Mouse (Mus musculus) CH12.LX (cell line): ENCODE results near the gene Grb2. TPM values are rescaled to one million over a fixed set of nuclear protein-coding genes. Genes with fewer than 3 reads are reported as not detected.
"Not testable (repeated sequence)": the region's sequence is repeated elsewhere in the genome, so short reads cannot be mapped to it uniquely, and the experiment has no call there.

ENCODE experiments used
- DNase-seq: peaks from one replicate; pipeline ENCODE4 v3.0.0-alpha.2; 2013; ENCODE audit errors: extremely low read depth
- H3K27ac ChIP-seq: 2 replicates; pipeline ENCODE4 v1.5.1; 2012; ENCODE audit warnings: low read depth, mild to moderate bottlenecking, control low read depth, moderate library complexity; ENCODE audit not compliant: insufficient read depth
- H3K27me3 ChIP-seq: replicated peaks from 2 replicates; pipeline ENCODE3; 2012; ENCODE audit warnings: inconsistent platforms
- H3K36me3 ChIP-seq, 2 experiments: replicated peaks in 1 of 2; 2 replicates each; pipeline versions ENCODE3 to v1.6.1; 2012; ENCODE audit warnings: inconsistent platforms in 1 of 2, low read length in 1 of 2, mild to moderate bottlenecking in 1 of 2, mixed read lengths in 1 of 2, moderate library complexity in 1 of 2; ENCODE audit not compliant: control insufficient read depth in 1 of 2, insufficient read depth in 1 of 2
- H3K4me1 ChIP-seq, 2 experiments: 2 replicates each; pipeline ENCODE4 v1.6.1; 2012; ENCODE audit warnings: inconsistent platforms in 1 of 2, moderate library complexity in 1 of 2; ENCODE audit not compliant: insufficient read depth in 2 of 2, control insufficient read depth in 1 of 2
- H3K4me2 ChIP-seq: 2 replicates; pipeline ENCODE4 v1.6.1; 2012; ENCODE audit warnings: low read depth, mild to moderate bottlenecking, control low read depth; ENCODE audit not compliant: poor library complexity, insufficient read depth, severe bottlenecking
- H3K4me3 ChIP-seq, 3 experiments: fragments of 150-350 bp in 1 of 3; sonication (generic) in 1 of 3; replicated peaks in 1 of 3; 2 replicates each; pipeline versions ENCODE3 to v1.5.1; 2011 to 2012; ENCODE audit warnings: low read depth in 2 of 3, low read length in 2 of 3, mild to moderate bottlenecking in 2 of 3, moderate library complexity in 2 of 3, control low read depth in 1 of 3, improper control_type of control experiment in 1 of 3, inconsistent platforms in 1 of 3, mixed read lengths in 1 of 3; ENCODE audit not compliant: poor library complexity in 1 of 3
- H3K79me2 ChIP-seq: replicated peaks from 2 replicates; pipeline ENCODE4 v1.6.1; 2012; ENCODE audit warnings: mild to moderate bottlenecking, moderate library complexity; ENCODE audit not compliant: control insufficient read depth, poor library complexity, insufficient read depth, severe bottlenecking; ENCODE audit errors: extremely low read depth
- H3K9ac ChIP-seq: 2 replicates; pipeline ENCODE4 v1.6.1; 2012; ENCODE audit warnings: low read depth, mild to moderate bottlenecking, control low read depth, moderate library complexity; ENCODE audit not compliant: insufficient read depth
- H3K9me3 ChIP-seq: replicated peaks from 2 replicates; pipeline ENCODE3; 2012; ENCODE audit warnings: low read length, inconsistent platforms, mixed read lengths
- BHLHE40 ChIP-seq: IDR thresholded peaks from 2 replicates; pipeline ENCODE4 v1.6.1; 2011; ENCODE audit warnings: mild to moderate bottlenecking, low read depth, low read length, improper control_type of control experiment
- CHD1 ChIP-seq: IDR thresholded peaks from 2 replicates; pipeline ENCODE4 v1.6.1; 2012; ENCODE audit warnings: low read depth, low read length, improper control_type of control experiment, inconsistent platforms
- E2F4 ChIP-seq: IDR thresholded peaks from 2 replicates; pipeline ENCODE4 v1.6.1; 2011; ENCODE audit warnings: low read depth, low read length, improper control_type of control experiment; ENCODE audit not compliant: insufficient replicate concordance
- ELF1 ChIP-seq: IDR thresholded peaks from 2 replicates; pipeline ENCODE4 v1.6.1; 2014; ENCODE audit warnings: low read depth, mild to moderate bottlenecking, inconsistent platforms, low read length, improper control_type of control experiment
- ETS1 ChIP-seq: conservative IDR thresholded peaks from 2 replicates; pipeline ENCODE4 v1.6.1; 2012; ENCODE audit warnings: low read depth, mild to moderate bottlenecking, inconsistent platforms, low read length, improper control_type of control experiment, moderate library complexity
- GABPA ChIP-seq: IDR thresholded peaks from 2 replicates; pipeline ENCODE4 v1.6.1; 2012; ENCODE audit warnings: low read depth, low read length, improper control_type of control experiment, inconsistent platforms; ENCODE audit not compliant: insufficient replicate concordance
- KAT2A ChIP-seq: IDR thresholded peaks from 2 replicates; pipeline ENCODE4 v1.6.1; 2012; ENCODE audit warnings: low read length, improper control_type of control experiment, inconsistent platforms; ENCODE audit not compliant: insufficient replicate concordance
- MAFK ChIP-seq: IDR thresholded peaks from 2 replicates; pipeline ENCODE4 v1.6.1; 2011; ENCODE audit warnings: low read length, improper control_type of control experiment; ENCODE audit not compliant: insufficient replicate concordance
- MEF2A ChIP-seq: IDR thresholded peaks from 2 replicates; pipeline ENCODE4 v1.6.1; 2014; ENCODE audit warnings: low read depth, mild to moderate bottlenecking, inconsistent platforms, low read length, improper control_type of control experiment, borderline replicate concordance
- MXI1 ChIP-seq: IDR thresholded peaks from 2 replicates; pipeline ENCODE4 v1.6.1; 2011; ENCODE audit warnings: mild to moderate bottlenecking, low read depth, low read length, improper control_type of control experiment
- NELFE ChIP-seq: IDR thresholded peaks from 2 replicates; pipeline ENCODE4 v1.6.1; 2011; ENCODE audit warnings: low read depth, low read length, improper control_type of control experiment
- NRF1 ChIP-seq: IDR thresholded peaks from 2 replicates; pipeline ENCODE4 v1.6.1; 2014; ENCODE audit warnings: low read depth, mild to moderate bottlenecking, inconsistent platforms, low read length, improper control_type of control experiment, moderate library complexity
- POLR2A ChIP-seq: IDR thresholded peaks from 2 replicates; pipeline ENCODE4 v1.6.1; 2011; ENCODE audit warnings: low read depth, mild to moderate bottlenecking, improper control_type of control experiment, low read length
- POLR2AphosphoS2 ChIP-seq: IDR thresholded peaks from 2 replicates; pipeline ENCODE4 v1.6.1; 2011; ENCODE audit warnings: low read depth, low read length, improper control_type of control experiment
- RCOR1 ChIP-seq: conservative IDR thresholded peaks from 2 replicates; pipeline ENCODE4 v1.6.1; 2012; ENCODE audit warnings: low read depth, mild to moderate bottlenecking, inconsistent platforms, low read length, improper control_type of control experiment
- SMC3 ChIP-seq: IDR thresholded peaks from 2 replicates; pipeline ENCODE4 v1.6.1; 2011; ENCODE audit warnings: low read depth, low read length, improper control_type of control experiment
- TBP ChIP-seq: conservative IDR thresholded peaks from 2 replicates; pipeline ENCODE4 v1.6.1; 2011; ENCODE audit warnings: low read depth, low read length, improper control_type of control experiment
- TCF12 ChIP-seq: IDR thresholded peaks from 2 replicates; pipeline ENCODE4 v1.6.1; 2014; ENCODE audit warnings: low read depth, mild to moderate bottlenecking, inconsistent platforms, low read length, improper control_type of control experiment
- UBTF ChIP-seq: IDR thresholded peaks from 2 replicates; pipeline ENCODE4 v1.6.1; 2012; ENCODE audit warnings: low read depth, mild to moderate bottlenecking, inconsistent platforms, low read length, improper control_type of control experiment, moderate library complexity
- USF1 ChIP-seq: IDR thresholded peaks from 2 replicates; pipeline ENCODE4 v1.6.1; 2014; ENCODE audit warnings: low read depth, mild to moderate bottlenecking, inconsistent platforms, low read length, improper control_type of control experiment
- USF2 ChIP-seq: conservative IDR thresholded peaks from 2 replicates; pipeline ENCODE4 v1.6.1; 2011; ENCODE audit warnings: low read depth, low read length, improper control_type of control experiment
- ZC3H11A ChIP-seq: IDR thresholded peaks from 2 replicates; pipeline ENCODE4 v1.6.1; 2012; ENCODE audit warnings: low read depth, mild to moderate bottlenecking, inconsistent platforms, low read length, improper control_type of control experiment
- ZMIZ1 ChIP-seq: IDR thresholded peaks from 2 replicates; pipeline ENCODE4 v1.6.1; 2012; ENCODE audit warnings: low read depth, mild to moderate bottlenecking, inconsistent platforms, low read length, improper control_type of control experiment
- dilution Hi-C: fragments of 300-500 bp; cut with MboI; formaldehyde crosslinking; loops from 2 replicates; pipeline ENCODE4 v1.14.3; 2020; ENCODE audit warnings: low sequenced_read_pairs; ENCODE audit not compliant: extremely low pct_unique_long_range_greater_than_20kb, extremely low pct_ligation_motif_present
- in situ Hi-C: fragments of 300-500 bp; cut with MboI; formaldehyde crosslinking; loops from 3 replicates; pipeline ENCODE4 v1.14.3; 2019; ENCODE audit warnings: low sequenced_read_pairs, low pct_ligation_motif_present, low pct_unique_long_range_greater_than_20kb, mixed read lengths
- polyA plus RNA-seq: library from polyadenylated mRNA; unstranded; fragments of >175 nt; gene quantifications from 2 replicates; pipeline ENCODE4 v1.2.1, GENCODE M21; 2012; ENCODE audit warnings: low read depth; ENCODE audit not compliant: insufficient read length
- total RNA-seq, 2 experiments: library from RNA; depleted of rRNA; stranded (reverse); fragments of 300-350 nt in 1 of 2; fragments of >200 nt in 1 of 2; gene quantifications; 2 replicates each; pipeline ENCODE4 v1.2.3; 2012 to 2014

Gene Grb2
- total and polyA plus RNA-seq, 3 experiments: 63.6 to 241 (median 117) TPM

DNA sequence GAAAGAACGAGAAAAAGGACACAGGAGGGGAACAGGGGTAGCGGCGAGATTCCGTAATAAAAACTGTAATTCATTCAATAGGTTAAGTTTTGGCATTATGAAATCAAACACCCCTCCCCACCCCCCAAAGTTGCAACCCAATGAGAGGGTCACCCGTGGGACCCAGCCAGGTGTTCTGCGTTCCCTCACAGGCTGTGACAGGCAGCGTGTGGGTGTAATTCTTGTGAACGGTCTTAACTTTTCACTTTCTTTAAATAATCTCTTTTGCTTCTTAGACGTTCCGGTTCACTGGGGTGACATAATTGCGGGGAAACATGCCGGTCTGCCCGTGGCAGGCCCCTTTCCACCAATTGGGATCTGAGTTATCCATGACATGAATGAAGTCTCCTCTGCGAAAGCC is 62.9 kb downstream of the Grb2 start:
- peak; percentile 55; the same call in 1 of the 2 replicates for TF ChIP-seq MEF2A
- TF ChIP-seq TCF12: 0 out of 2 replicates have a peak, but pooled peaks have one; percentile 47
- 0 out of 2 replicates have a peak, but pooled peaks have one; percentile 12 for TF ChIP-seq POLR2A
- peak; percentile 54 for TF ChIP-seq ETS1
- TF ChIP-seq BHLHE40: peak; percentile 63; the same call in 1 of the 2 replicates
- TF ChIP-seq, all 38 proteins: peak for 5; not testable (repeated sequence) for 33
- H3K36me3 ChIP-seq: peaks cover 48 to 52% of the 10 kb centered on the region in 2 experiments
- H3K4me2 ChIP-seq, H3K9ac ChIP-seq, H3K27me3 ChIP-seq, H3K4me3 ChIP-seq, dilution Hi-C loops, DNase-seq, H3K9me3 ChIP-seq: not testable (repeated sequence)
- H3K79me2 ChIP-seq: peaks cover 34% of the 10 kb centered on the region
- peaks cover 45 to 94% of the 10 kb centered on the region in 2 experiments for H3K4me1 ChIP-seq
- in situ Hi-C loops: loop anchor here (25.0 kb wide), 1 partner anchor 767 kb away; the partner anchor contains the start of gene Rnf157
- peak overlapping the region; percentile 85 for H3K27ac ChIP-seq

DNA sequence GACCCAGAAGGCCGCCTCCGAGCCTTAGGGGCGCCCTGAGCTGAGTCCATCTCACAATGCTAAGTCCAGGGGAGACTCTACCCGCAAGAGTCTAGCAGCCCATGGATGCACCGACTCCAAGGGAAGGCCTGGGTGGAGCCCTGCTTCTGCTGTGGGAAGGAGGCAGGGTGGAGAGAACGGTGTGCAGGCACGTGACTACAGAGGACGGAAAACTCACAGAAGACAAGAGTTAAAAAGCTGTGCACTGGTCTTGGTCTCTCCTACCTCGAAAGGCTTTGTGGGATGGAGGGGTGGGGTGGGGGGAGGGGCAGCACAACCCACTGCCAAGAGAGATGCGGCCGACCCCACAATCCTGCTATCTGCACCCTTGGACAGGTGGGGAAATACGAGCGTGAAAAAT is 64.1 kb downstream of the Grb2 start:
- Histone ChIP-seq H3K4me2 (no peak overlapping the region), H3K27ac (peak overlapping the region; percentile 83), H3K9me3 (no peaks in the 10 kb centered on the region), H3K4me3 (no peak overlapping the region), H3K79me2 (peaks cover 25% of the 10 kb centered on the region), H3K36me3 (peaks cover 38 to 42% of the 10 kb centered on the region in 2 experiments), H3K27me3 (no peaks in the 10 kb centered on the region), H3K4me1 (peaks cover 53 to 94% of the 10 kb centered on the region in 2 experiments), H3K9ac (no peak overlapping the region)
- no peak for DNase-seq
- TF ChIP-seq USF1 (peak; percentile 52), USF2 (0 out of 2 replicates have a peak, but pooled peaks have one; percentile 14), ZC3H11A (no peak), BHLHE40 (peak; percentile 63)
- dilution Hi-C loops: no loop called here
- in situ Hi-C loops: loop anchor here (5.0 to 25.0 kb wide), 3 partner anchors 68 to 768 kb away; partner anchors contain the start of genes Caskin2, Rnf157 and Tsen54

- dilution Hi-C loops (no loop called here), in situ Hi-C loops (loop anchor here (5.0 to 25.0 kb wide), 3 partner anchors 69 to 769 kb away; partner anchors contain the start of genes Caskin2, Rnf157 and Tsen54)
- Histone ChIP-seq H3K9ac (peak overlapping the region; percentile 25; the same call in 1 of the 2 replicates), H3K79me2 (peaks cover 20% of the 10 kb centered on the region), H3K9me3 (no peaks in the 10 kb centered on the region), H3K27me3 (no peaks in the 10 kb centered on the region), H3K36me3 (peaks cover 29 to 34% of the 10 kb centered on the region in 2 experiments), H3K27ac (peak overlapping the region; percentile 83), H3K4me1 (peaks cover 60 to 95% of the 10 kb centered on the region in 2 experiments), H3K4me2 (0 out of 2 replicates have a peak overlapping the region, but pooled peaks have one; percentile 14), H3K4me3 (no peak overlapping the region)
- DNase-seq: peak; percentile 94
- no peak for TF ChIP-seq GABPA
- no peak for TF ChIP-seq KAT2A
- TF ChIP-seq UBTF: no peak
- peak; percentile 62; the same call in 1 of the 2 replicates for TF ChIP-seq CHD1
- peak; percentile 53; the same call in 1 of the 2 replicates for TF ChIP-seq MXI1
- TF ChIP-seq POLR2AphosphoS2: no peak; the same call in 1 of the 2 replicates
- TF ChIP-seq TBP: no peak; the same call in 1 of the 2 replicates
- no peak for TF ChIP-seq NELFE
- TF ChIP-seq MEF2A: peak; percentile 60; the same call in 1 of the 2 replicates
- peak; percentile 94 for TF ChIP-seq BHLHE40
- TF ChIP-seq ELF1: 0 out of 2 replicates have a peak, but pooled peaks have one; percentile 5
- TF ChIP-seq RCOR1: no peak
- TF ChIP-seq MAFK: 0 out of 2 replicates have a peak, but pooled peaks have one; percentile 9
- no peak; the same call in 1 of the 2 replicates for TF ChIP-seq SMC3
- TF ChIP-seq ZMIZ1: no peak
- TF ChIP-seq NRF1: no peak
- TF ChIP-seq USF1: no peak
- TF ChIP-seq E2F4: no peak
Observed at GRCm38 (mm10) chr11:115643265-115643664, 65.1 kb downstream of the Grb2 start.
